Mouse (Mus musculus) midbrain, embryonic 11.5 days (tissue): ENCODE measurements at regions not wholly inside any gene's neighbourhood (a gene's known extent, or its start where the extent isn't known, plus 50 kb on each side); places are given as distances from the start of the nearest gene placed in this dataset.

ENCODE experiments used
- ATAC-seq: fragments of 200-750 bp; cut with Nextera tagmentation; 2 replicates; pipeline ENCODE4 v1.8.0; 2017; ENCODE audit warnings: moderate TSS enrichment, moderate library complexity; ENCODE audit not compliant: low FRiP score
- DNase-seq: peaks from one replicate; pipeline ENCODE4 v3.0.0; 2015; ENCODE audit warnings: low spot score; ENCODE audit errors: missing footprints
- H3K27ac ChIP-seq: fragments of 300-500 bp; sonication (generic); 2 replicates; pipeline ENCODE4 v1.5.1; 2014; ENCODE audit warnings: low read depth, low read length
- H3K27me3 ChIP-seq: fragments of 300-500 bp; sonication (generic); 2 replicates; pipeline ENCODE4 v1.6.1; 2014; ENCODE audit warnings: mild to moderate bottlenecking, low read length, moderate library complexity, mixed read lengths; ENCODE audit not compliant: control insufficient read depth, insufficient read depth
- H3K36me3 ChIP-seq: fragments of 300-500 bp; sonication (generic); 2 replicates; pipeline ENCODE4 v1.6.1; 2014; ENCODE audit warnings: mild to moderate bottlenecking, low read length, moderate library complexity, mixed read lengths; ENCODE audit not compliant: control insufficient read depth, insufficient read depth
- H3K4me1 ChIP-seq: fragments of 300-500 bp; sonication (generic); 2 replicates; pipeline ENCODE4 v1.6.1; 2014; ENCODE audit warnings: low read length; ENCODE audit not compliant: control insufficient read depth, insufficient read depth
- H3K4me2 ChIP-seq: fragments of 300-500 bp; sonication (generic); 2 replicates; pipeline ENCODE4 v1.6.1; 2014; ENCODE audit warnings: mild to moderate bottlenecking, moderate library complexity
- H3K4me3 ChIP-seq: fragments of 300-500 bp; sonication (generic); 2 replicates; pipeline ENCODE4 v1.5.1; 2014; ENCODE audit warnings: low read depth, low read length
- H3K9ac ChIP-seq: fragments of 300-500 bp; sonication (generic); 2 replicates; pipeline ENCODE4 v1.6.1; 2014; ENCODE audit warnings: low read length
- H3K9me3 ChIP-seq: fragments of 300-500 bp; sonication (generic); 2 replicates; pipeline ENCODE4 v1.6.1; 2016; ENCODE audit warnings: low read length; ENCODE audit not compliant: control insufficient read depth
- WGBS: fragments of 180-500 bp; shearing (Covaris S2); extraction: QIAGEN DNeasy Blood & Tissue Kit; methylation state at CpG from one replicate; pipeline ENCODE4 v1.1.7; 2014; 5-methylcytosine and 5-hydroxymethylcytosine counted together

DNA sequence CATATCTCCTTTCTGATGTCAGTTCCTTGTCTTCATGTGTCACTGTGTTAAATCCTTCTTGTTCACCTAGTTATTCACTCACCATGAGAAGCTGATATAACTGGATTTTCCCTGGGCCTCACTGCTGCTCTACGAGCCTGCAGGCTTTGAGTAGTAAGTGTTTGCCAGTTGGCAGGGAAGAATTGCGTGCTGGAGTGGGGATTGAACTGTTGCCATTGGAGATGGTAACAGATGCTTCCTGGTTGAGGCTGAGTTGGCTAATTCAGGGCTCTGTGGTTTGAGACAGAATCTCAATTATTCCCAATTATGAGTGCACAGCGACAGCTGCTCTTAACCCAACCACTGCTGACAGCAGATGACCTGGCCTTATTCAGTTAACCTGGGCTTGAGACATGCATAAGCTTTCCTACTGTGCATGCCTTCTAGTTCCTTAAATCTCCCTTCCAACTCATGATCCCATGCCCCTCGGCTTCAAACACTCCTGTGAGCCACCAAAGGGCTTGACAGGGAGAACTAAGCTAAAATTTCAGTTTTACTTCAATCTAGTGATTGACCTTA, 379.5 kb downstream of the Brinp1 start:
- DNase-seq (no peak), ATAC-seq (no peak)
- no peak overlapping the region for H3K9ac ChIP-seq
- no peaks in the 10 kb centered on the region for H3K36me3 ChIP-seq
- no peak overlapping the region for H3K4me2 ChIP-seq
- no peaks in the 10 kb centered on the region for H3K27me3 ChIP-seq
- WGBS: 82% methylated on average over 4 of the region's 4 CpGs
- H3K4me3 ChIP-seq: no peak overlapping the region
- H3K27ac ChIP-seq: no peak overlapping the region
- H3K9me3 ChIP-seq: no peaks in the 10 kb centered on the region
- H3K4me1 ChIP-seq: no peaks in the 10 kb centered on the region

GRCm38 (mm10) chr4:68573333-68573732, 380.9 kb downstream of the Brinp1 start:
- Histone ChIP-seq H3K27me3 (no peaks in the 10 kb centered on the region), H3K9ac (no peak overlapping the region), H3K4me1 (no peaks in the 10 kb centered on the region), H3K4me2 (no peak overlapping the region), H3K27ac (no peak overlapping the region), H3K9me3 (no peaks in the 10 kb centered on the region), H3K4me3 (no peak overlapping the region), H3K36me3 (no peaks in the 10 kb centered on the region)
- DNase-seq: no peak
- 68% methylated on average over 3 of the region's 3 CpGs for WGBS
- ATAC-seq: no peak

GRCm38 (mm10) chr4:68572521-68572920, 381.7 kb downstream of the Brinp1 start:
- H3K4me3 ChIP-seq: no peak overlapping the region
- DNase-seq (no peak), ATAC-seq (no peak)
- no peak overlapping the region for H3K9ac ChIP-seq
- H3K4me2 ChIP-seq: no peak overlapping the region
- H3K36me3 ChIP-seq: no peaks in the 10 kb centered on the region
- no peaks in the 10 kb centered on the region for H3K27me3 ChIP-seq
- H3K27ac ChIP-seq: no peak overlapping the region
- H3K4me1 ChIP-seq: no peaks in the 10 kb centered on the region
- H3K9me3 ChIP-seq: no peaks in the 10 kb centered on the region

DNA sequence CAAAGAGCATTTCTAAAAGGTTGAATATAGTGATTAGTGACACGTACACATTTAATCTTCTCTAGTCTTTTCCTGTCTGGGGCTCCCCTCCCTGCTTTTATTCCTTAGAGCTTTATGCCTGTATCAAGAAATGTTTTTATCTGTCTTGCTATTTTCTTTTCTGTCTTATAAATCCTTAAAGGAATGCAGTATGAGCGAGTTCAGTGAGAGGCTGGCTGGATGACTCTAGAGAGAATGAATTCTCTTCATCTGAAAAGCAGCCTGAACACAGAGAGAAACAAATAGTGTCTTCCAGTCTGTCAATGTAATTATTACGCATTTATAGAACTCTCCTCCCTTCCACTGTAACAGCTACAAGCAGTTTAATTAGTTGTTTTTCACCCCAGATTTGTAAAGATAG, 417.9 kb downstream of the Brinp1 start:
- 42% methylated on average over 3 of the region's 3 CpGs for WGBS
- Histone ChIP-seq H3K4me2 (no peak overlapping the region), H3K36me3 (no peaks in the 10 kb centered on the region), H3K27me3 (no peaks in the 10 kb centered on the region), H3K27ac (no peak overlapping the region), H3K9ac (no peak overlapping the region), H3K4me3 (no peak overlapping the region), H3K4me1 (peaks cover 5% of the 10 kb centered on the region; the same call in 1 of the 2 replicates), H3K9me3 (no peaks in the 10 kb centered on the region)
- peak; percentile 82 for DNase-seq
- ATAC-seq: no peak

GRCm38 (mm10) chr4:68535815-68536214, 418.4 kb downstream of the Brinp1 start:
- WGBS: 19% methylated on average over 1 of the region's 1 CpGs
- no peak overlapping the region for H3K9ac ChIP-seq
- no peaks in the 10 kb centered on the region for H3K36me3 ChIP-seq
- no peaks in the 10 kb centered on the region for H3K9me3 ChIP-seq
- H3K27me3 ChIP-seq: no peaks in the 10 kb centered on the region
- peaks cover 5% of the 10 kb centered on the region; the same call in 1 of the 2 replicates for H3K4me1 ChIP-seq
- ATAC-seq (0 out of 2 replicates have a peak, but pooled peaks have one; percentile 5), DNase-seq (no peak)
- H3K4me3 ChIP-seq: no peak overlapping the region
- no peak overlapping the region for H3K4me2 ChIP-seq
- H3K27ac ChIP-seq: no peak overlapping the region

- Histone ChIP-seq H3K9me3 (no peaks in the 10 kb centered on the region), H3K4me3 (no peak overlapping the region), H3K27ac (no peak overlapping the region), H3K27me3 (no peaks in the 10 kb centered on the region), H3K4me2 (no peak overlapping the region), H3K9ac (no peak overlapping the region), H3K36me3 (no peaks in the 10 kb centered on the region), H3K4me1 (peaks cover 5% of the 10 kb centered on the region; the same call in 1 of the 2 replicates)
- DNase-seq (no peak), ATAC-seq (no peak)
- WGBS: 78% methylated on average over 3 of the region's 3 CpGs
Measured at GRCm38 (mm10) chr4:68532056-68532455, 422.1 kb downstream of the Brinp1 start.

DNA sequence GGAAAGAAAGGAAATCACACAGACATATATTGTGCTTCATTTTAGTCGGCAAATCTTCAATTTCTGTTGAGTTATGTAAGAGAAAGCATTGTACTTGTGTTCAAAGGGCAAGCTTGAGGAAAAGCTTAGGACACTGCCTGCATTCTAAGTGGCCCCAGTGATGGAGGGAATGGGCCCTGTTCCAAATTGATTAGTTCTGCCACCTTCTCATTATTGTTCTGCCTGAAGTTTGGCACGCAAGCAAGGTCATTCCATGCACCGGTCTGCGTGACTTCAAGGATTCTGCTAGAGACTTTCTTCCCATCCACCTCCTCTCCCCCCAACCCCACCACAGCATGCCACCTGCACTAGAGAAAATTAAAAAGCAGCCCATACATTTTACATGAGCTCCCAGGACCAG, 466.2 kb downstream of the Brinp1 start:
- H3K4me2 ChIP-seq: no peak overlapping the region
- no peak overlapping the region for H3K9ac ChIP-seq
- H3K4me3 ChIP-seq: no peak overlapping the region
- no peaks in the 10 kb centered on the region for H3K4me1 ChIP-seq
- 39% methylated on average over 4 of the region's 4 CpGs for WGBS
- DNase-seq: peak; percentile 86
- H3K9me3 ChIP-seq: no peaks in the 10 kb centered on the region
- H3K36me3 ChIP-seq: no peaks in the 10 kb centered on the region
- ATAC-seq: peak; percentile 91
- H3K27ac ChIP-seq: no peak overlapping the region
- H3K27me3 ChIP-seq: no peaks in the 10 kb centered on the region

GRCm38 (mm10) chr4:68486876-68487275, 467.3 kb downstream of the Brinp1 start:
- 72% methylated on average over 1 of the region's 1 CpGs for WGBS
- no peak overlapping the region for H3K4me3 ChIP-seq
- DNase-seq: no peak

GRCm38 (mm10) chr4:68461783-68462182, 492.4 kb downstream of the Brinp1 start:
- ATAC-seq: no peak
- no peaks in the 10 kb centered on the region for H3K4me1 ChIP-seq
- no peaks in the 10 kb centered on the region for H3K36me3 ChIP-seq
- H3K9ac ChIP-seq: no peak overlapping the region
- no peaks in the 10 kb centered on the region for H3K9me3 ChIP-seq
- no peak overlapping the region for H3K4me2 ChIP-seq
- no peak for DNase-seq
- H3K27ac ChIP-seq: no peak overlapping the region
- no peak overlapping the region for H3K4me3 ChIP-seq
- H3K27me3 ChIP-seq: no peaks in the 10 kb centered on the region

More at GRCm38 (mm10) chr4:68486876-68487275, 467.3 kb downstream of the Brinp1 start:
- Histone ChIP-seq H3K27ac (no peak overlapping the region), H3K27me3 (no peaks in the 10 kb centered on the region), H3K4me1 (no peaks in the 10 kb centered on the region), H3K9ac (no peak overlapping the region), H3K36me3 (no peaks in the 10 kb centered on the region), H3K9me3 (no peaks in the 10 kb centered on the region), H3K4me2 (no peak overlapping the region)
- ATAC-seq: no peak

GRCm38 (mm10) chr4:68416046-68416445, 538.2 kb downstream of the Brinp1 start:
- Histone ChIP-seq H3K9me3 (no peaks in the 10 kb centered on the region), H3K27ac (no peak overlapping the region), H3K4me2 (no peak overlapping the region), H3K4me3 (no peak overlapping the region), H3K27me3 (no peaks in the 10 kb centered on the region), H3K9ac (no peak overlapping the region), H3K4me1 (no peaks in the 10 kb centered on the region), H3K36me3 (no peaks in the 10 kb centered on the region)
- ATAC-seq (no peak), DNase-seq (no peak)
